Mouse (Mus musculus) testis, adult 2 months (tissue): ENCODE results near the gene Efcab11.

Experiments used
- CTCF ChIP-seq: fragments of 200-500 bp; IDR thresholded peaks from 2 replicates; pipeline ENCODE4 v1.5.1; 2012; ENCODE audit warnings: low read depth, mild to moderate bottlenecking, inconsistent platforms, low read length, moderate library complexity; ENCODE audit not compliant: control insufficient read depth, insufficient read depth, insufficient replicate concordance
- POLR2A ChIP-seq: fragments of 200-500 bp; IDR thresholded peaks from 2 replicates; pipeline ENCODE4 v1.6.1; 2012; ENCODE audit warnings: low read depth, mild to moderate bottlenecking, inconsistent platforms, low read length, moderate library complexity; ENCODE audit not compliant: control insufficient read depth

- TF ChIP-seq POLR2A (no peak), CTCF (no peak)
Observed at GRCm38 (mm10) chr12:99719777-99720176, 164.5 kb downstream of the Efcab11 start.
